Mouse (Mus musculus) Muller cell, postnatal 12 days (primary cell): Measurements from ENCODE around the gene Supt7l.

ENCODE experiments used
- DNase-seq: peaks from one replicate; pipeline ENCODE4 v3.0.0-alpha.2; 2015; ENCODE audit errors: inconsistent ontology term

The Supt7l gene

GRCm38 (mm10) chr5:31492031-31492430 is 35.6 kb downstream of the Supt7l start:
- DNase-seq = no peak

DNA sequence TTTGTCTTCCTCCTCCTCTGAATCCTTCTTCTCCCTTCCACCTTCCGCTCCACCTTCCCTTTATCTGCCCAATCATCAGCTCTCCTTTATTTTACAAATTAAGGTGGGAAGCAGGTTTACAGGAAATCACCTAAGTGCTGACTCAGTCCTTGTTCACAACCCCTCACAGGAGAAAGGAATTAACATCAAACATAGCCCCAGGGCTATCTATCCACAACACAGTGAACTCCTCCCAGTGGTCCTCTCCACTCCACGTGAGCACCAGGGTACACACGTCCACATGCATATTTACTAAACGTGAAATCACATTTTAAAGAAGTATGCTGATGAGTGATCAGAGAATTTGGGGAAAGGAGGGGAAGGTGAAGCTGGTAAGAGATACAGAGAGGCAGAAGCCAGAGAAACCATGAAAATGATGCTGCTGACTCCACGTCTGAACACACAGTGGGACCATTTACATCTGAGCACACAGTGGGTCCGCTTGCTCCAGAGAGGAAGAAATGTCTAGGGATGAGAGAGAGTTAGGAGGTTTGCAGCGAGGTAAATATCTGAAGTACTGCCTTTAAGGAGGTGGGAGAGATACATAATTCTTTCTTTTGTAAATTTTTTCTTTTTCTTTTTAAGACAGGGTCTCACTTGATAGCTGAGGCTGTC is 38.4 kb downstream of the Supt7l start:
- no peak for DNase-seq

- no peak for DNase-seq
These were observed 39.7 kb downstream of the Supt7l start for GRCm38 (mm10) chr5:31487889-31488288.

DNA sequence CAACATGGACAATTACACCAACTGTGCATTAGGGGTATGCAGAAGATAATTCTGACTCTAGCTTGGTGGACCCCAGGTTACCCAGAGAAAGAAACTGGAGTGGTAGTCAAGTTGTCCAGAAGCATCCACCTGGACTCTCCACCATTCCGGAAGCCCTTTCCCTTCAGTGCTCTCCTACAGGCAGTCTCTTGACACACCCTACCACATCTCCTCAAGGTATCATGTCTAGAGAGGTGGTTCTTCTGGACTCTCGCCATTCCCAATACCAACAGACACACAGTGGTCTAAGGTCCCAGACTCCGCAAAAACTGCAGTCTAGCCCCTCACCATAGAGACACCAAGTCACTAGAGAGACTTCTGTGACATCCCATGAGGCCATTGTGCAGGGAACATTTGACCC is 42.2 kb downstream of the Supt7l start, which contains the start of gene 4930548H24Rik:
Gene 4930548H24Rik (plus strand): TSS at position 301 of the 400 bp plus-strand sequence.
- DNase-seq = no peak

DNA sequence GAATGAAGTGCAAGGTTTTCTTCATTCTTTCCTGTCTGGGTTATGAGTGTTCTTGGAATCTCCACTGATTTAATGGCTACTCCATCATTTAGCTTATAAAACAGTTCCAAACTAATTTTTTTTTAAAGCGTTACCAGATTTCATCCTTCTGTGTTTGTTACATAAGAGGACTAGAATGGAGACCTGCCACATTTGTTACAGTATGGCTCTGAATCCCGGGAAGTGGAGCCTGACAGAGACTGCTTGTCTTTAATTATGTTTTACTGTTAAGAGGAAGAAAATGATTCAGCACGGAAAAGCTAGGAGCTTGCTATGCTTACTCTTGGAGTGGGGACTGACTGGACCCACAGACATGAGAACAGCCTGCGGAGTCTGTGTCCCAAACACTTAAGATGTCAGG is 47.1 kb downstream of the Supt7l start:
- no peak for DNase-seq

- no peak for DNase-seq
These were observed 57.3 kb downstream of the Supt7l start for GRCm38 (mm10) chr5:31470334-31470733.

GRCm38 (mm10) chr5:31469711-31470110 is 57.9 kb downstream of the Supt7l start:
- DNase-seq = no peak

DNA sequence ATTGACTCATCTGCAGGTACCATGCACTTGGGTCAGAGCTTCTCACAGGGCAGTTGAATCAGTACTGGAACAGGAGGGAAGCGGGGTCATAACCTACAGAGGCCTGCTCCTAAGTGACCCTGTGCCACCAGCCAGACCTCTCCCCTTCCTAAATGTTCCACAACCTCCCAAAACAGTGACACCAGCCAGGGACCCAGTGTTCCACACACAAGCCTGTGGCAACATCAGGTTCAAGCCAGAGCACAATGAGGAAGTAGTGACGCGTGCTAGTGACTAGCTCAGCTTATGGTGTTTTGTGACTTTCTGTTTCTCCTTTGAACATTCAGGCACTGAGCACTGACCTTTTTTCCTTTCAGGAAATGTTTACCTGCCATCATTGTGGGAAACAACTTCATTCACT is 59.8 kb downstream of the Supt7l start:
- DNase-seq = no peak
